Mouse (Mus musculus): ENCODE measurements at regions not wholly inside any gene's neighbourhood (a gene's known extent, or its start where the extent isn't known, plus 50 kb on each side); places are given as distances from the start of the nearest gene placed in this dataset.
A peak's percentile ranks its signal among the peaks of the same experiment; 100 is the strongest.

DNA sequence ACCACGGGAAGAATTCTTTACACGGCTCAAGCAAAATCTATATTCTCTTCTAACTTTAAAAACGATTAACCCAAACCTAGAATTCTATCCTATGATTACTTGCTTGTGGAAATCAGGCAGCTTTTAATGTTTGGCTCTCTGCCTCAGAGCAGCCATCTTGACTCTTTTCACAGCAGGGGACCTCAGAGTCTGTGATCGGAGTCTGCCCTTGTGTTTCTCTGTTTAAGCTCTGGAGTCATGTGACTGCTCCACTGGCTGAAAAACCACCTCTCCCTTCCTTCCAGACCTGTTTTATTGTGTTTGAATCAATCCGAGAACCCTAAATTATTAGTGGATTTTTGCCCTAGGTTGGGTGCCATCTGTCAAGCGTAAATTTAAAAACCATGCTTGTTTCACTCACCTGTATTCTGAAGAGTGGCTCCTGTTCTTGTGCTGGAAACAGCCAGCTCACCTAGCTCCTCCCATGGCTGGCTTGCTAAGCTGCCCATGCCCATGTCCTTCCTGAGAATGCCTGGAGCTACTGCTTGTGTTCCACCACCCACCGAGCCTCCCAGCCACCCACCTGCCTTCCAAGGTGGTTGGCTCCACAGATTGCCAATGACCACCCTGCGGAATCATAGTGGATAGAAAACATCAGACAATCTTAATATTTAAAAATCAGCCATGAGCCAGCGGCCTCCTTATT, 62.6 kb downstream of the Perp start:
- WGBS, result 87% methylated on average over 9 of the region's 9 CpGs
- H3K36me3 ChIP-seq (ENCODE audit: control insufficient read depth, insufficient read depth), result no peaks in the 10 kb centered on the region

DNA sequence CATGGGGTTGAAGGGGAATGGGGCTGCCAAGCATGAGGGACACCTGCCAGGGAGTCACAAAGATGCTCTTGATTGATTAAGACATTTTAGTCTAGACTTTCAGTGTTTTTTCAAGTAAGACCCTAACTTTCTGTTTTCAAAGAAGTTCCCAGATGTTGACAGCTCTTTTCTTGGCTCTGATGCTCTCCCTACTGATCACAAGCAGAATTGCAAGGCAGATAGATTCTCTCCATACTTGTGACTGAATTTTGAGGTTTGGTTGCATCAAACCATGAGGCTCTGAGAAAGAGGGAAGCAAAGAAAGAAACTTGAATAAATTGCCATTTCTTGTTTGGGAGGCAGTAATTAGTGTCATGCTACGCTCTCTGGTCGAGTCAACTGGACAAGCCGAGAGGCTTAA, 64.5 kb downstream of the Perp start:
- no peaks in the 10 kb centered on the region for H3K4me1 ChIP-seq (replicated peaks; ENCODE audit: control insufficient read depth, insufficient read depth, low read length)
- TF ChIP-seq CTCF (IDR thresholded peaks at IDR 0.05; ENCODE audit: low read depth), result peak; percentile 42; the same call in 1 of the 2 replicates
- no peak for ATAC-seq
- H3K9ac ChIP-seq (ENCODE audit: low read depth, low read length), result no peak overlapping the region
- WGBS, result 81% methylated on average over 3 of the region's 3 CpGs
- H3K4me3 ChIP-seq (ENCODE audit: low read depth, low read length), result no peak overlapping the region
- no peak overlapping the region for H3K4me2 ChIP-seq (replicated peaks; ENCODE audit: low read depth)
- H3K9me3 ChIP-seq (ENCODE audit: control insufficient read depth), result no peaks in the 10 kb centered on the region
- H3K36me3 ChIP-seq (ENCODE audit: control insufficient read depth, insufficient read depth), result no peaks in the 10 kb centered on the region
- H3K27ac ChIP-seq (ENCODE audit: low read depth, low read length), result no peak overlapping the region
- no peaks in the 10 kb centered on the region for H3K27me3 ChIP-seq (replicated peaks; ENCODE audit: control insufficient read depth, insufficient read depth, low read length)

More for the DNA sequence above, 62.6 kb downstream of the Perp start:
- Histone ChIP-seq H3K9me3 (ENCODE audit: control insufficient read depth) (no peaks in the 10 kb centered on the region), H3K27ac (ENCODE audit: low read depth, low read length) (no peak overlapping the region), H3K4me2 (replicated peaks; ENCODE audit: low read depth) (no peak overlapping the region), H3K4me1 (replicated peaks; ENCODE audit: control insufficient read depth, insufficient read depth, low read length) (no peaks in the 10 kb centered on the region), H3K4me3 (ENCODE audit: low read depth, low read length) (no peak overlapping the region), H3K27me3 (replicated peaks; ENCODE audit: control insufficient read depth, insufficient read depth, low read length) (no peaks in the 10 kb centered on the region), H3K9ac (ENCODE audit: low read depth, low read length) (no peak overlapping the region)
- no peak for ATAC-seq
- no peak for TF ChIP-seq CTCF (IDR thresholded peaks at IDR 0.05; ENCODE audit: low read depth)

- 11% methylated on average over 2 of the region's 2 CpGs for WGBS
- ATAC-seq, result no peak
- Histone ChIP-seq H3K27me3 (replicated peaks; ENCODE audit: control insufficient read depth, insufficient read depth, low read length) (no peaks in the 10 kb centered on the region), H3K9me3 (ENCODE audit: control insufficient read depth) (no peaks in the 10 kb centered on the region), H3K4me3 (ENCODE audit: low read depth, low read length) (no peak overlapping the region), H3K36me3 (ENCODE audit: control insufficient read depth, insufficient read depth) (no peaks in the 10 kb centered on the region), H3K27ac (ENCODE audit: low read depth, low read length) (no peak overlapping the region), H3K4me2 (replicated peaks; ENCODE audit: low read depth) (no peak overlapping the region), H3K9ac (ENCODE audit: low read depth, low read length) (no peak overlapping the region), H3K4me1 (replicated peaks; ENCODE audit: control insufficient read depth, insufficient read depth, low read length) (no peaks in the 10 kb centered on the region)
- peak; percentile 80 for TF ChIP-seq CTCF (IDR thresholded peaks at IDR 0.05; ENCODE audit: low read depth)
Measured at GRCm38 (mm10) chr10:18910898-18911297, 66.1 kb downstream of the Perp start.

GRCm38 (mm10) chr10:18917120-18917616, 72.3 kb downstream of the Perp start:
- H3K4me2 ChIP-seq (replicated peaks; ENCODE audit: low read depth), result no peak overlapping the region
- ATAC-seq, result no peak
- 60% methylated on average over 6 of the region's 6 CpGs for WGBS
- TF ChIP-seq CTCF (IDR thresholded peaks at IDR 0.05; ENCODE audit: low read depth), result peak; percentile 58
- no peaks in the 10 kb centered on the region for H3K36me3 ChIP-seq (ENCODE audit: control insufficient read depth, insufficient read depth)
- H3K4me3 ChIP-seq (ENCODE audit: low read depth, low read length), result no peak overlapping the region
- no peaks in the 10 kb centered on the region for H3K4me1 ChIP-seq (replicated peaks; ENCODE audit: control insufficient read depth, insufficient read depth, low read length)
- no peak overlapping the region for H3K27ac ChIP-seq (ENCODE audit: low read depth, low read length)
- no peak overlapping the region for H3K9ac ChIP-seq (ENCODE audit: low read depth, low read length)
- H3K9me3 ChIP-seq (ENCODE audit: control insufficient read depth), result no peaks in the 10 kb centered on the region
- H3K27me3 ChIP-seq (replicated peaks; ENCODE audit: control insufficient read depth, insufficient read depth, low read length), result no peaks in the 10 kb centered on the region

- H3K27me3 ChIP-seq (replicated peaks; ENCODE audit: control insufficient read depth, insufficient read depth, low read length), result no peaks in the 10 kb centered on the region
- H3K36me3 ChIP-seq (ENCODE audit: control insufficient read depth, insufficient read depth), result no peaks in the 10 kb centered on the region
- WGBS, result 61% methylated on average over 3 of the region's 3 CpGs
- no peak overlapping the region for H3K4me2 ChIP-seq (replicated peaks; ENCODE audit: low read depth)
- H3K9ac ChIP-seq (ENCODE audit: low read depth, low read length), result no peak overlapping the region
- no peak for TF ChIP-seq CTCF (IDR thresholded peaks at IDR 0.05; ENCODE audit: low read depth)
- H3K27ac ChIP-seq (ENCODE audit: low read depth, low read length), result no peak overlapping the region
- no peak overlapping the region for H3K4me3 ChIP-seq (ENCODE audit: low read depth, low read length)
- H3K4me1 ChIP-seq (replicated peaks; ENCODE audit: control insufficient read depth, insufficient read depth, low read length), result no peaks in the 10 kb centered on the region
- no peaks in the 10 kb centered on the region for H3K9me3 ChIP-seq (ENCODE audit: control insufficient read depth)
- no peak for ATAC-seq
Measured at GRCm38 (mm10) chr10:18923088-18923821, 78.4 kb downstream of the Perp start.

DNA sequence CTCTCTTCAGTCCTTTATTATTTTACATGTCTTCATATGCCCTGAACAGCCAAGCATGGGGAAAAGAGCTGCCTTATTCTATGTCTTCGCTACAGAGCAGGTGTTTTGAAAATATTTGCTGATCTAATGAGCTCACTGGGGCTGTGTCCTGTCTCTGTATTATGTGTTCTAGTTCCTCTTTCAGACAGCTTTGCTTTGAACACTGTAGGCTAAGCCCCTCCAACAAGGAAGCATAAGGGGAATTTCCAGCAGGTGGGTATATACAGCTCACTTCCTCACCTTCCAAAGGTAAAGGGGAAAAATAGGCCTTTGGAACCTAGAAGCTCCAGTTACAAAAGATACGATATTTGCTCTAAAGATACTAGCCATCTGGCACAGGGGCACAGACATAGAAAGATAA, 83.0 kb downstream of the Perp start:
- TF ChIP-seq CTCF (IDR thresholded peaks at IDR 0.05; ENCODE audit: low read depth), result no peak
- ATAC-seq, result no peak
- Histone ChIP-seq H3K27me3 (replicated peaks; ENCODE audit: control insufficient read depth, insufficient read depth, low read length) (no peaks in the 10 kb centered on the region), H3K27ac (ENCODE audit: low read depth, low read length) (no peak overlapping the region), H3K36me3 (ENCODE audit: control insufficient read depth, insufficient read depth) (no peaks in the 10 kb centered on the region), H3K4me1 (replicated peaks; ENCODE audit: control insufficient read depth, insufficient read depth, low read length) (no peaks in the 10 kb centered on the region), H3K4me3 (ENCODE audit: low read depth, low read length) (no peak overlapping the region), H3K9ac (ENCODE audit: low read depth, low read length) (no peak overlapping the region), H3K9me3 (ENCODE audit: control insufficient read depth) (no peaks in the 10 kb centered on the region), H3K4me2 (replicated peaks; ENCODE audit: low read depth) (no peak overlapping the region)
- 48% methylated on average over 2 of the region's 2 CpGs for WGBS

All from intestine, postnatal 0 days (tissue).